Mouse (Mus musculus): ENCODE measurements around the gene Gtf3c3. TPM values are rescaled to one million over a fixed set of nuclear protein-coding genes. Genes with fewer than 3 reads are reported as not detected.

The Gtf3c3 gene
- polyA plus RNA-seq, 1 experiment: 4.9 TPM

- no peaks in the 10 kb centered on the region for H3K36me3 ChIP-seq (ENCODE audit: control insufficient read depth, insufficient read depth)
- H3K4me3 ChIP-seq (ENCODE audit: insufficient read depth, poor library complexity, severe bottlenecking): no peak overlapping the region
- TF ChIP-seq CEBPB (IDR thresholded peaks at IDR 0.05; ENCODE audit: low read depth): no peak
- TF ChIP-seq FOSL1 (IDR thresholded peaks at IDR 0.05; ENCODE audit: insufficient read depth, low read length, poor library complexity, severe bottlenecking): no peak
- TF ChIP-seq MAX (IDR thresholded peaks at IDR 0.05): no peak
- TF ChIP-seq CTCF (IDR thresholded peaks at IDR 0.05; ENCODE audit: control insufficient read depth, insufficient read depth, insufficient read length): no peak
- no peak for TF ChIP-seq USF1 (IDR thresholded peaks at IDR 0.05; ENCODE audit: low read depth)
- TF ChIP-seq MYOG (IDR thresholded peaks at IDR 0.05; ENCODE audit: control insufficient read depth, extremely low read depth, insufficient read length): no peak
- H3K79me3 ChIP-seq (ENCODE audit: low read depth): no peaks in the 10 kb centered on the region
- peaks cover 18% of the 10 kb centered on the region for H3K27me3 ChIP-seq (ENCODE audit: control insufficient read depth, insufficient read depth, insufficient read length)
- no peak overlapping the region for H3ac ChIP-seq (ENCODE audit: control insufficient read depth, insufficient read length, low read depth)
- no peaks in the 10 kb centered on the region for H3K79me2 ChIP-seq (ENCODE audit: control insufficient read depth, insufficient read depth)
These were observed 13.3 kb upstream of the Gtf3c3 start for GRCm38 (mm10) chr1:54452116-54452515.

GRCm38 (mm10) chr1:54448833-54449232 is 10.1 kb upstream of the Gtf3c3 start:
- no peaks in the 10 kb centered on the region for H3K79me2 ChIP-seq (ENCODE audit: control insufficient read depth, insufficient read depth)
- H3K36me3 ChIP-seq (ENCODE audit: control insufficient read depth, insufficient read depth): no peaks in the 10 kb centered on the region
- TF ChIP-seq CEBPB (IDR thresholded peaks at IDR 0.05; ENCODE audit: low read depth) (no peak), MYOG (IDR thresholded peaks at IDR 0.05; ENCODE audit: control insufficient read depth, extremely low read depth, insufficient read length) (no peak), USF1 (IDR thresholded peaks at IDR 0.05; ENCODE audit: low read depth) (no peak), MAX (IDR thresholded peaks at IDR 0.05) (no peak)
- peaks cover 20% of the 10 kb centered on the region for H3K27me3 ChIP-seq (ENCODE audit: control insufficient read depth, insufficient read depth, insufficient read length)
- H3K79me3 ChIP-seq (ENCODE audit: low read depth): no peaks in the 10 kb centered on the region
- no peak overlapping the region for H3ac ChIP-seq (ENCODE audit: control insufficient read depth, insufficient read length, low read depth)
- no peak overlapping the region for H3K4me3 ChIP-seq (ENCODE audit: insufficient read depth, poor library complexity, severe bottlenecking)

GRCm38 (mm10) chr1:54443641-54444040 is 4.9 kb upstream of the Gtf3c3 start:
- peaks cover under 1% of the 10 kb centered on the region for H3K79me2 ChIP-seq (ENCODE audit: control insufficient read depth, insufficient read depth)
- no peaks in the 10 kb centered on the region for H3K36me3 ChIP-seq (ENCODE audit: control insufficient read depth, insufficient read depth)
- no peak overlapping the region for H3K4me3 ChIP-seq (ENCODE audit: insufficient read depth, poor library complexity, severe bottlenecking)
- H3K79me3 ChIP-seq (ENCODE audit: low read depth): no peaks in the 10 kb centered on the region
- TF ChIP-seq CEBPB (IDR thresholded peaks at IDR 0.05; ENCODE audit: low read depth) (no peak), MYOG (IDR thresholded peaks at IDR 0.05; ENCODE audit: control insufficient read depth, extremely low read depth, insufficient read length) (no peak), FOSL1 (IDR thresholded peaks at IDR 0.05; ENCODE audit: insufficient read depth, low read length, poor library complexity, severe bottlenecking) (no peak), CTCF (IDR thresholded peaks at IDR 0.05; ENCODE audit: control insufficient read depth, insufficient read depth, insufficient read length) (no peak), MAX (IDR thresholded peaks at IDR 0.05) (no peak), USF1 (IDR thresholded peaks at IDR 0.05; ENCODE audit: low read depth) (no peak), MYOD1 (IDR thresholded peaks at IDR 0.05; ENCODE audit: control insufficient read depth, insufficient read length, low read depth) (no peak)
- no peak overlapping the region for H3ac ChIP-seq (ENCODE audit: control insufficient read depth, insufficient read length, low read depth)
- H3K27me3 ChIP-seq (ENCODE audit: control insufficient read depth, insufficient read depth, insufficient read length): peaks cover 18% of the 10 kb centered on the region

- H3ac ChIP-seq (ENCODE audit: control insufficient read depth, insufficient read length, low read depth): no peak overlapping the region
- no peaks in the 10 kb centered on the region for H3K36me3 ChIP-seq (ENCODE audit: control insufficient read depth, insufficient read depth)
- no peaks in the 10 kb centered on the region for H3K27me3 ChIP-seq (ENCODE audit: control insufficient read depth, insufficient read depth, insufficient read length)
- peaks cover 23% of the 10 kb centered on the region for H3K79me2 ChIP-seq (ENCODE audit: control insufficient read depth, insufficient read depth)
- H3K4me3 ChIP-seq (ENCODE audit: insufficient read depth, poor library complexity, severe bottlenecking): peak overlapping the region; percentile 78
- H3K79me3 ChIP-seq (ENCODE audit: low read depth): peaks cover 1% of the 10 kb centered on the region
- no peak for TF ChIP-seq USF1 (IDR thresholded peaks at IDR 0.05; ENCODE audit: low read depth)
- no peak for TF ChIP-seq CTCF (IDR thresholded peaks at IDR 0.05; ENCODE audit: control insufficient read depth, insufficient read depth, insufficient read length)
- no peak for TF ChIP-seq FOSL1 (IDR thresholded peaks at IDR 0.05; ENCODE audit: insufficient read depth, low read length, poor library complexity, severe bottlenecking)
- TF ChIP-seq MYOG (IDR thresholded peaks at IDR 0.05; ENCODE audit: control insufficient read depth, extremely low read depth, insufficient read length): no peak
- TF ChIP-seq MYOD1 (IDR thresholded peaks at IDR 0.05; ENCODE audit: control insufficient read depth, insufficient read length, low read depth): no peak
- TF ChIP-seq CEBPB (IDR thresholded peaks at IDR 0.05; ENCODE audit: low read depth): no peak
- TF ChIP-seq MAX (IDR thresholded peaks at IDR 0.05): no peak
These were observed 307 bp upstream of the Gtf3c3 start for GRCm38 (mm10) chr1:54439080-54439476.

- H3K4me3 ChIP-seq (ENCODE audit: insufficient read depth, poor library complexity, severe bottlenecking): no peak overlapping the region
- TF ChIP-seq CTCF (IDR thresholded peaks at IDR 0.05; ENCODE audit: control insufficient read depth, insufficient read depth, insufficient read length): no peak
- H3K36me3 ChIP-seq (ENCODE audit: control insufficient read depth, insufficient read depth): peaks cover 66% of the 10 kb centered on the region
- H3K79me3 ChIP-seq (ENCODE audit: low read depth): no peaks in the 10 kb centered on the region
- no peaks in the 10 kb centered on the region for H3K27me3 ChIP-seq (ENCODE audit: control insufficient read depth, insufficient read depth, insufficient read length)
- H3ac ChIP-seq (ENCODE audit: control insufficient read depth, insufficient read length, low read depth): no peak overlapping the region
- no peaks in the 10 kb centered on the region for H3K79me2 ChIP-seq (ENCODE audit: control insufficient read depth, insufficient read depth)
These were observed 16.5 kb downstream of the Gtf3c3 start for GRCm38 (mm10) chr1:54422195-54422750.

GRCm38 (mm10) chr1:54421670-54422069 is 17.1 kb downstream of the Gtf3c3 start:
- H3K27me3 ChIP-seq (ENCODE audit: control insufficient read depth, insufficient read depth, insufficient read length): no peaks in the 10 kb centered on the region
- H3K79me2 ChIP-seq (ENCODE audit: control insufficient read depth, insufficient read depth): no peaks in the 10 kb centered on the region
- peaks cover 63% of the 10 kb centered on the region for H3K36me3 ChIP-seq (ENCODE audit: control insufficient read depth, insufficient read depth)
- no peak overlapping the region for H3K4me3 ChIP-seq (ENCODE audit: insufficient read depth, poor library complexity, severe bottlenecking)
- no peak overlapping the region for H3ac ChIP-seq (ENCODE audit: control insufficient read depth, insufficient read length, low read depth)
- TF ChIP-seq MAX (IDR thresholded peaks at IDR 0.05) (no peak), CTCF (IDR thresholded peaks at IDR 0.05; ENCODE audit: control insufficient read depth, insufficient read depth, insufficient read length) (no peak), USF1 (IDR thresholded peaks at IDR 0.05; ENCODE audit: low read depth) (no peak), MYOG (IDR thresholded peaks at IDR 0.05; ENCODE audit: control insufficient read depth, extremely low read depth, insufficient read length) (no peak), MYOD1 (IDR thresholded peaks at IDR 0.05; ENCODE audit: control insufficient read depth, insufficient read length, low read depth) (no peak), CEBPB (IDR thresholded peaks at IDR 0.05; ENCODE audit: low read depth) (no peak), FOSL1 (IDR thresholded peaks at IDR 0.05; ENCODE audit: insufficient read depth, low read length, poor library complexity, severe bottlenecking) (no peak)
- no peaks in the 10 kb centered on the region for H3K79me3 ChIP-seq (ENCODE audit: low read depth)

Data from C2C12 (cell line).